Mouse (Mus musculus): ENCODE results near the gene Amhr2. TPM values are rescaled to one million over a fixed set of nuclear protein-coding genes. Genes with fewer than 3 reads are reported as not detected.

Amhr2 gene
- total RNA-seq, 2 experiments from 2014 or later, result 0.51 to 0.75 TPM

Other genes with a start within 250 kb of the Amhr2 start
- gene Zfp740, start 242.1 kb upstream of the Amhr2 start, total RNA-seq (2021), result 10 to 100 TPM; 55.2 to 61.6 TPM
- 10 to 100 TPM; 29.7 to 30.4 TPM for gene Csad, start 240.6 kb upstream of the Amhr2 start, total RNA-seq (2021)
- gene Itgb7, start 213.4 kb upstream of the Amhr2 start, total RNA-seq (2021), result 1 to 10 TPM in 1 of 2 experiments, under 1 TPM in 1; 0.99 to 1.2 TPM
- gene Rarg, start 187.8 kb upstream of the Amhr2 start, total RNA-seq (2021), result 1 to 10 TPM; 8.3 to 9.4 TPM
- gene Gm9918, start 174.8 kb upstream of the Amhr2 start, total RNA-seq (2021), result not detected
- 10 to 100 TPM; 36.8 to 40.6 TPM for gene Mfsd5, start 165.9 kb upstream of the Amhr2 start, total RNA-seq (2021)
- 1 to 10 TPM; 1.8 to 2.3 TPM for gene Espl1, start 149.1 kb upstream of the Amhr2 start, total RNA-seq (2021)
- 100 to 1,000 TPM; 313 to 315 TPM for gene Pfdn5, start 119.3 kb upstream of the Amhr2 start, total RNA-seq (2021)
- gene Myg1, start 113.7 kb upstream of the Amhr2 start, total RNA-seq (2021), result 10 to 100 TPM; 48.2 to 51.4 TPM
- gene Aaas, start 94.6 kb upstream of the Amhr2 start, total RNA-seq (2021), result 10 to 100 TPM; 17.5 to 18.8 TPM
- gene Sp7, start 78.2 kb upstream of the Amhr2 start, total RNA-seq (2021), result under 1 TPM; 0.26 to 0.53 TPM
- 10 to 100 TPM; 23.2 to 24.5 TPM for gene Sp1, start 39.2 kb upstream of the Amhr2 start, total RNA-seq (2021)
- 10 to 100 TPM; 22.3 to 24.8 TPM for gene Prr13, start 13.7 kb downstream of the Amhr2 start, total RNA-seq (2021)
- gene Pcbp2, start 25.2 kb downstream of the Amhr2 start, total RNA-seq (2021), result 100 to 1,000 TPM; 436 to 453 TPM
- not detected for gene Gm10337, start 58.4 kb downstream of the Amhr2 start, total RNA-seq (2021)
- gene Map3k12, start 71.7 kb downstream of the Amhr2 start, total RNA-seq (2021), result 10 to 100 TPM; 93.7 to 94.0 TPM
- 10 to 100 TPM; 32.4 to 34.2 TPM for gene Tarbp2, start 72.8 kb downstream of the Amhr2 start, total RNA-seq (2021)
- gene Npff, start 79.6 kb downstream of the Amhr2 start, total RNA-seq (2021), result 1 to 10 TPM; 1.6 to 3.7 TPM
- 1 to 10 TPM in 1 of 2 experiments, not detected in 1; 1.4 TPM for gene Gm28047, start 179.7 kb downstream of the Amhr2 start, total RNA-seq (2021)
- 10 to 100 TPM; 24.5 to 29.6 TPM for gene Atf7, start 180.1 kb downstream of the Amhr2 start, total RNA-seq (2021)
- 10 to 100 TPM; 13.4 to 14.4 TPM for gene Atp5g2, start 227.0 kb downstream of the Amhr2 start, total RNA-seq (2021)

All from left cerebral cortex, postnatal 14 days (tissue).